Mouse (Mus musculus) small intestine, adult 2 months (tissue): ENCODE results near the gene Smim11. TPM values are rescaled to one million over a fixed set of nuclear protein-coding genes. Genes with fewer than 3 reads are reported as not detected.

Experiments
- H3K27ac ChIP-seq: fragments of 200-500 bp; 2 replicates; pipeline ENCODE4 v1.5.1; 2012; ENCODE audit warnings: low read depth, low read length, control low read depth, inconsistent platforms; ENCODE audit not compliant: insufficient read depth
- H3K27me3 ChIP-seq: fragments of 200-500 bp; 2 replicates; pipeline ENCODE4 v1.6.1; 2012; ENCODE audit warnings: mild to moderate bottlenecking, moderate library complexity, low read length, inconsistent platforms; ENCODE audit not compliant: control insufficient read depth, insufficient read depth
- H3K36me3 ChIP-seq: fragments of 200-500 bp; 2 replicates; pipeline ENCODE4 v1.6.1; 2012; ENCODE audit warnings: mild to moderate bottlenecking, low read length, control low read depth, inconsistent platforms; ENCODE audit not compliant: control insufficient read depth, insufficient read depth
- H3K4me1 ChIP-seq: fragments of 200-500 bp; 2 replicates; pipeline ENCODE4 v1.6.1; 2012; ENCODE audit warnings: low read length, inconsistent platforms, mixed read lengths; ENCODE audit not compliant: control insufficient read depth, insufficient read depth, insufficient read length
- H3K4me3 ChIP-seq: fragments of 200-500 bp; 2 replicates; pipeline ENCODE4 v1.5.1; 2012; ENCODE audit warnings: low read depth, mild to moderate bottlenecking, control low read depth, inconsistent platforms, low read length, moderate library complexity
- CTCF ChIP-seq: fragments of 200-500 bp; IDR thresholded peaks from 2 replicates; pipeline ENCODE4 v1.5.1; 2012; ENCODE audit warnings: low read depth, mild to moderate bottlenecking, control low read depth, inconsistent platforms, low read length, moderate library complexity, mixed read lengths; ENCODE audit not compliant: insufficient replicate concordance, insufficient read length; ENCODE audit errors: extremely low read depth
- POLR2A ChIP-seq: fragments of 200-500 bp; IDR thresholded peaks from 2 replicates; pipeline ENCODE4 v1.6.1; 2012; ENCODE audit warnings: low read depth, mild to moderate bottlenecking, control low read depth, inconsistent platforms, low read length, moderate library complexity
- WGBS: fragments of 180-500 bp; shearing (Covaris S2); methylation state at CpG from one replicate; pipeline ENCODE4 v1.1.7; 2018; 5-methylcytosine and 5-hydroxymethylcytosine counted together
- polyA plus RNA-seq: library from polyadenylated mRNA; depleted of rRNA; stranded (reverse); fragments of >200 nt; gene quantifications from 2 replicates; pipeline ENCODE4 v1.2.3, GENCODE M21; 2012

Smim11 gene
- polyA plus RNA-seq, 1 experiment, result 18.2 TPM

GRCm38 (mm10) chr16:92301989-92302388 is 903 bp downstream of the Smim11 start:
- H3K27ac ChIP-seq, result no peak overlapping the region
- TF ChIP-seq CTCF (no peak), POLR2A (no peak)
- peak overlapping the region; percentile 79; the same call in 1 of the 2 replicates for H3K4me3 ChIP-seq
- peaks cover 4% of the 10 kb centered on the region for H3K36me3 ChIP-seq
- H3K27me3 ChIP-seq, result no peaks in the 10 kb centered on the region
- H3K4me1 ChIP-seq, result peaks cover 10% of the 10 kb centered on the region; the same call in 1 of the 2 replicates
- 23% methylated on average over 5 of the region's 5 CpGs for WGBS

GRCm38 (mm10) chr16:92302506-92302905 is 1.4 kb downstream of the Smim11 start:
- H3K4me3 ChIP-seq, result no peak overlapping the region
- no peaks in the 10 kb centered on the region for H3K27me3 ChIP-seq
- TF ChIP-seq POLR2A (no peak), CTCF (no peak)
- WGBS, result 58% methylated on average over 5 of the region's 5 CpGs
- H3K4me1 ChIP-seq, result peaks cover 10% of the 10 kb centered on the region; the same call in 1 of the 2 replicates
- no peak overlapping the region for H3K27ac ChIP-seq
- peaks cover 4% of the 10 kb centered on the region for H3K36me3 ChIP-seq

- peaks cover 9% of the 10 kb centered on the region; the same call in 1 of the 2 replicates for H3K4me1 ChIP-seq
- no peak overlapping the region for H3K4me3 ChIP-seq
- TF ChIP-seq CTCF (no peak), POLR2A (no peak)
- peaks cover 11% of the 10 kb centered on the region for H3K36me3 ChIP-seq
- no peak overlapping the region for H3K27ac ChIP-seq
- no peaks in the 10 kb centered on the region for H3K27me3 ChIP-seq
- 93% methylated on average over 2 of the region's 2 CpGs for WGBS
These were observed 4.4 kb downstream of the Smim11 start for GRCm38 (mm10) chr16:92305519-92305918.

- H3K27ac ChIP-seq, result no peak overlapping the region
- TF ChIP-seq CTCF (peak; percentile 10; the same call in 1 of the 2 replicates), POLR2A (no peak)
- H3K27me3 ChIP-seq, result no peaks in the 10 kb centered on the region
- H3K4me1 ChIP-seq, result no peaks in the 10 kb centered on the region
- no peak overlapping the region for H3K4me3 ChIP-seq
- peaks cover 22% of the 10 kb centered on the region for H3K36me3 ChIP-seq
- WGBS, result 65% methylated on average over 3 of the region's 3 CpGs
These were observed 6.9 kb downstream of the Smim11 start for GRCm38 (mm10) chr16:92307947-92308346.

- Histone ChIP-seq H3K36me3 (peaks cover 26% of the 10 kb centered on the region), H3K4me1 (no peaks in the 10 kb centered on the region), H3K27ac (no peak overlapping the region), H3K4me3 (no peak overlapping the region), H3K27me3 (no peaks in the 10 kb centered on the region)
- TF ChIP-seq CTCF, result no peak
- no peak for TF ChIP-seq POLR2A
- 66% methylated on average over 4 of the region's 4 CpGs for WGBS
These were observed 8.0 kb downstream of the Smim11 start for GRCm38 (mm10) chr16:92309126-92309525.

- Histone ChIP-seq H3K4me3 (no peak overlapping the region), H3K27me3 (no peaks in the 10 kb centered on the region), H3K4me1 (no peaks in the 10 kb centered on the region; the same call in 1 of the 2 replicates), H3K27ac (no peak overlapping the region), H3K36me3 (peaks cover 17% of the 10 kb centered on the region)
- WGBS, result 56% methylated on average over 13 of the region's 13 CpGs
- peak; percentile 87; the same call in 1 of the 2 replicates for TF ChIP-seq CTCF
- no peak for TF ChIP-seq POLR2A
These were observed 13.1 kb downstream of the Smim11 start for GRCm38 (mm10) chr16:92313953-92314741.

- H3K27me3 ChIP-seq, result no peaks in the 10 kb centered on the region
- H3K4me3 ChIP-seq, result no peak overlapping the region
- no peaks in the 10 kb centered on the region; the same call in 1 of the 2 replicates for H3K4me1 ChIP-seq
- peaks cover 9% of the 10 kb centered on the region; the same call in 1 of the 2 replicates for H3K36me3 ChIP-seq
- H3K27ac ChIP-seq, result no peak overlapping the region
- TF ChIP-seq POLR2A, result no peak
- no peak for TF ChIP-seq CTCF
- 54% methylated on average over 7 of the region's 7 CpGs for WGBS
These were observed 15.1 kb downstream of the Smim11 start for GRCm38 (mm10) chr16:92316049-92316738.
